Mouse (Mus musculus): ENCODE results near the gene Olfr707. TPM values are rescaled to one million over a fixed set of nuclear protein-coding genes. Genes with fewer than 3 reads are reported as not detected.

Olfr707 gene
- polyA plus RNA-seq (2014; fragmentation: Illumina TruSeq; extraction: RNeasy Lipid Tissue Mini Kit (QIAGEN cat#74804); ENCODE audit: low read depth, low replicate concordance) = not detected

GRCm38 (mm10) chr7:106901141-106901540 lies at the start of gene Olfr707:
Gene Olfr707 (minus strand): TSS chr7:106901241.

DNA sequence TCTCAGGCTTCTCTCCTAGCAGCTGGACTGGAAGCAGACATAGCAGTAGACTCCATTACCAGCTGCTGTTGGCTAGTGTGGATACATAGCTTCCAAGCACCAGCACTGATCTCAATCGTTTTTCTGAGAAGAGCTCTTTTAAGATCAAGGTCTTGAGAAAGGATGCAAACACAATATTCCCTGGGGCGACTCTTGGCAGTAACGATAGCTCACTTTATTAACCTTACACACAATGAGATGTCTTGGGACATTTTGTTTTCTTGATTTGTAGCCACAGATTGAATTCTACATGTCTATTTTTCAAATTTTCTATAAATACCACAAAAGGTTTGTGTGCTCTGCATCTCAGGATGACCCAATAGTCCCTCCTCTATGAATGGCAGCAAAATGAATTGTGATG lies 47.2 kb upstream of the Olfr707 start, which contains the start of gene Olfr710:
TSS of gene Olfr710 (minus strand) at position 101 of the 400 bp plus-strand sequence.

DNA sequence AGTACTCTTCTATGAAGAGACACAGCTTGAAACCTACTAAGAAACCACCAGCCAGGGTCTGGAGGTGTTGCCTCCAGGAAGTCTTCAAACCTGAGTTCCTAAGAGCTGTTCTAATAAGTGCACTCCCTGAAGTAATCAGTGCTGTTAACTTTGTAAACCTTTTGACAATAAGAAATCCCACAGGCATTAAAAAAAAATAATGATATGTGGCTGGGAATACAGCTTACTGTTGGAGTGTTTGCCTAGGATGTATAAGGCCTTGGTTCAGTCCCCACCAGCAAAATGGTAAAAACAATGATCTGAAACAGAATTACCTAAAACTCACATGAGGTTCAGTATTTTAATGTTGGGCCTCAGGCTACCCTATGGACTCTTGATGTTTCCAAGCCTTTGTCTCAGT lies 31.1 kb upstream of the Olfr707 start, which contains the start of gene Olfr709-ps1:
TSS of gene Olfr709-ps1 (minus strand) at position 101 of the 400 bp plus-strand sequence.

GRCm38 (mm10) chr7:106907676-106908075 lies 6.6 kb upstream of the Olfr707 start, which contains the start of gene Olfr1532-ps1:
Gene Olfr1532-ps1 (plus strand): TSS chr7:106908001.

DNA sequence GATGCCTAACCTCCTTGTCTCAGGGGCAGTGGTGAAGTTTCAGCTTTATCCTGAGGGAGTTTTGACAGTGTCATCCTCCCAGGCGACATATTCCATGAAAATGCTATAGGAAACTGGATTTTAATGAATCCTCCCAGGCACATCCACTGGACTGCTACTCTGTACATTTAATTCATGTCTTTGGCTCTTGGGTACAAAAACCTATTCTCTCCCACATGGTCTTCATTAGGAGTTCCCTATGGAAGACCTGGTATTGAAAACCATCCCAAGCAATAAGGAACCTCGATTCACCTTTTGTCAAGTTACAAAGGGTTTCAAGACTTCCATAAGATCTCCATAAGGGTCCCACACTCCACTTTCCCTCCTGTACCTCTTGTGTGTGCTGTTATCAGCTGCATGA lies 13.0 kb downstream of the Olfr707 start, which contains the start of gene Olfr706:
TSS of gene Olfr706 (minus strand) at position 101 of the 400 bp plus-strand sequence.

DNA sequence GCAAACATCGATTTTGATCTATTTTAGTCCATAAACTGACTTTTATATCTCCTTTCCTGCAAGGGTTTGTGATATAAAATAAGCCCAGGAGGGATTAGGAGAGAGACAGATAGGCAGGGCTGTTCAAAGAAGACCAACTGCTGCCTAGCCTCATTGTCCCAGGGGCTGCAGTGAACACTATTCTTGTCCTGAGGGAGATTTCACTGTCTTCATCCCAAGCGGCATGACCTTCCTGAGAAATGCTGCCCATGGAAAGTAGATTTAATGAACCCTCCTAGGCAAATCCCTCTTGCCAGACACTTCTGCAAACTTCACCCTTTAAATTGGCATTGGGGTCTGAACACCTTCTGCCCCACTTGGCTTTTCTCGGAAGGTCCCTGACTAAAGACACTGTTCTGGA lies 24.2 kb downstream of the Olfr707 start, which contains the start of gene Olfr705:
TSS of gene Olfr705 (minus strand) at position 101 of the 400 bp plus-strand sequence.

GRCm38 (mm10) chr7:106862885-106863284 lies 38.2 kb downstream of the Olfr707 start, which contains the start of gene Olfr704:
Gene Olfr704 (plus strand): TSS chr7:106863185.

GRCm38 (mm10) chr7:106843060-106843459 lies 58.0 kb downstream of the Olfr707 start, which contains the start of gene Olfr703:
Gene Olfr703 (plus strand): TSS chr7:106843360.

Other genes with a start within 250 kb of the Olfr707 start
- gene Olfr693, start 220.7 kb downstream of the Olfr707 start, polyA plus RNA-seq (2014; fragmentation: Illumina TruSeq; extraction: RNeasy Lipid Tissue Mini Kit (QIAGEN cat#74804); ENCODE audit: low read depth, low replicate concordance) = not detected
- not detected for gene Olfr694, start 209.4 kb downstream of the Olfr707 start, polyA plus RNA-seq (2014; fragmentation: Illumina TruSeq; extraction: RNeasy Lipid Tissue Mini Kit (QIAGEN cat#74804); ENCODE audit: low read depth, low replicate concordance)
- gene Olfr695, start 184.8 kb downstream of the Olfr707 start, polyA plus RNA-seq (2014; fragmentation: Illumina TruSeq; extraction: RNeasy Lipid Tissue Mini Kit (QIAGEN cat#74804); ENCODE audit: low read depth, low replicate concordance) = not detected
- gene Olfr697, start 158.8 kb downstream of the Olfr707 start, polyA plus RNA-seq (2014; fragmentation: Illumina TruSeq; extraction: RNeasy Lipid Tissue Mini Kit (QIAGEN cat#74804); ENCODE audit: low read depth, low replicate concordance) = not detected
- not detected for gene Olfr698, start 145.8 kb downstream of the Olfr707 start, polyA plus RNA-seq (2014; fragmentation: Illumina TruSeq; extraction: RNeasy Lipid Tissue Mini Kit (QIAGEN cat#74804); ENCODE audit: low read depth, low replicate concordance)
- not detected for gene Olfr699, start 108.0 kb downstream of the Olfr707 start, polyA plus RNA-seq (2014; fragmentation: Illumina TruSeq; extraction: RNeasy Lipid Tissue Mini Kit (QIAGEN cat#74804); ENCODE audit: low read depth, low replicate concordance)
- gene Olfr700, start 92.4 kb downstream of the Olfr707 start, polyA plus RNA-seq (2014; fragmentation: Illumina TruSeq; extraction: RNeasy Lipid Tissue Mini Kit (QIAGEN cat#74804); ENCODE audit: low read depth, low replicate concordance) = not detected
- not detected for gene Olfr701, start 87.1 kb downstream of the Olfr707 start, polyA plus RNA-seq (2014; fragmentation: Illumina TruSeq; extraction: RNeasy Lipid Tissue Mini Kit (QIAGEN cat#74804); ENCODE audit: low read depth, low replicate concordance)
- gene Olfr702, start 67.3 kb downstream of the Olfr707 start, polyA plus RNA-seq (2014; fragmentation: Illumina TruSeq; extraction: RNeasy Lipid Tissue Mini Kit (QIAGEN cat#74804); ENCODE audit: low read depth, low replicate concordance) = not detected
- not detected for gene Olfr703, start 57.9 kb downstream of the Olfr707 start, polyA plus RNA-seq (2014; fragmentation: Illumina TruSeq; extraction: RNeasy Lipid Tissue Mini Kit (QIAGEN cat#74804); ENCODE audit: low read depth, low replicate concordance)
- not detected for gene Olfr704, start 38.1 kb downstream of the Olfr707 start, polyA plus RNA-seq (2014; fragmentation: Illumina TruSeq; extraction: RNeasy Lipid Tissue Mini Kit (QIAGEN cat#74804); ENCODE audit: low read depth, low replicate concordance)
- not detected for gene Olfr705, start 24.4 kb downstream of the Olfr707 start, polyA plus RNA-seq (2014; fragmentation: Illumina TruSeq; extraction: RNeasy Lipid Tissue Mini Kit (QIAGEN cat#74804); ENCODE audit: low read depth, low replicate concordance)
- not detected for gene Olfr706, start 13.1 kb downstream of the Olfr707 start, polyA plus RNA-seq (2014; fragmentation: Illumina TruSeq; extraction: RNeasy Lipid Tissue Mini Kit (QIAGEN cat#74804); ENCODE audit: low read depth, low replicate concordance)
- not detected for gene Olfr1532-ps1, start 6.8 kb upstream of the Olfr707 start, polyA plus RNA-seq (2014; fragmentation: Illumina TruSeq; extraction: RNeasy Lipid Tissue Mini Kit (QIAGEN cat#74804); ENCODE audit: low read depth, low replicate concordance)
- not detected for gene Olfr709-ps1, start 31.0 kb upstream of the Olfr707 start, polyA plus RNA-seq (2014; fragmentation: Illumina TruSeq; extraction: RNeasy Lipid Tissue Mini Kit (QIAGEN cat#74804); ENCODE audit: low read depth, low replicate concordance)
- not detected for gene Olfr710, start 47.1 kb upstream of the Olfr707 start, polyA plus RNA-seq (2014; fragmentation: Illumina TruSeq; extraction: RNeasy Lipid Tissue Mini Kit (QIAGEN cat#74804); ENCODE audit: low read depth, low replicate concordance)
- not detected for gene Olfr6, start 62.7 kb upstream of the Olfr707 start, polyA plus RNA-seq (2014; fragmentation: Illumina TruSeq; extraction: RNeasy Lipid Tissue Mini Kit (QIAGEN cat#74804); ENCODE audit: low read depth, low replicate concordance)
- gene Olfr711, start 74.2 kb upstream of the Olfr707 start, polyA plus RNA-seq (2014; fragmentation: Illumina TruSeq; extraction: RNeasy Lipid Tissue Mini Kit (QIAGEN cat#74804); ENCODE audit: low read depth, low replicate concordance) = not detected
- not detected for gene Olfr2, start 104.8 kb upstream of the Olfr707 start, polyA plus RNA-seq (2014; fragmentation: Illumina TruSeq; extraction: RNeasy Lipid Tissue Mini Kit (QIAGEN cat#74804); ENCODE audit: low read depth, low replicate concordance)
- gene Olfr713, start 129.9 kb upstream of the Olfr707 start, polyA plus RNA-seq (2014; fragmentation: Illumina TruSeq; extraction: RNeasy Lipid Tissue Mini Kit (QIAGEN cat#74804); ENCODE audit: low read depth, low replicate concordance) = not detected
- gene Olfr714, start 169.7 kb upstream of the Olfr707 start, polyA plus RNA-seq (2014; fragmentation: Illumina TruSeq; extraction: RNeasy Lipid Tissue Mini Kit (QIAGEN cat#74804); ENCODE audit: low read depth, low replicate concordance) = not detected
- gene Olfr17, start 192.0 kb upstream of the Olfr707 start, polyA plus RNA-seq (2014; fragmentation: Illumina TruSeq; extraction: RNeasy Lipid Tissue Mini Kit (QIAGEN cat#74804); ENCODE audit: low read depth, low replicate concordance) = not detected
- gene Olfr715b, start 209.1 kb upstream of the Olfr707 start, polyA plus RNA-seq (2014; fragmentation: Illumina TruSeq; extraction: RNeasy Lipid Tissue Mini Kit (QIAGEN cat#74804); ENCODE audit: low read depth, low replicate concordance) = not detected
- gene Olfr715, start 229.8 kb upstream of the Olfr707 start, polyA plus RNA-seq (2014; fragmentation: Illumina TruSeq; extraction: RNeasy Lipid Tissue Mini Kit (QIAGEN cat#74804); ENCODE audit: low read depth, low replicate concordance) = not detected
- gene Olfr716, start 237.1 kb upstream of the Olfr707 start, polyA plus RNA-seq (2014; fragmentation: Illumina TruSeq; extraction: RNeasy Lipid Tissue Mini Kit (QIAGEN cat#74804); ENCODE audit: low read depth, low replicate concordance) = not detected

All from sigmoid colon, adult 10 weeks (tissue).